Mouse (Mus musculus): ENCODE results near the gene Rpl10a. TPM values are rescaled to one million over a fixed set of nuclear protein-coding genes. Genes with fewer than 3 reads are reported as not detected.

The Rpl10a gene
- 100 to 1,000 TPM; 322 to 334 TPM for total RNA-seq (2021)
- long read RNA-seq, experiment 1, transcript Rpl10a-203 (6 exons, 949 nt): minor isoform, 6 of 157 reads
- long read RNA-seq, experiment 1, transcript Rpl10a-201 (6 exons, 830 nt): major isoform, 115 of 157 reads
- long read RNA-seq, experiment 1, transcript Rpl10a-206 (5 exons, 1,022 nt): minor isoform, 8 of 157 reads
- long read RNA-seq, experiment 1, partial matches to known transcripts: 7 of 157 reads
- long read RNA-seq, experiment 1, other reads (novel, unspliced or antisense): 12 of 157 reads
- long read RNA-seq, experiment 2, transcript Rpl10a-206 (5 exons, 1,022 nt): minor isoform, 6 of 129 reads
- long read RNA-seq, experiment 2, transcript Rpl10a-201 (6 exons, 830 nt): major isoform, 103 of 129 reads
- long read RNA-seq, experiment 2, transcript Rpl10a-207 (5 exons, 901 nt): minor isoform, 6 of 129 reads
- long read RNA-seq, experiment 2, partial matches to known transcripts: 4 of 129 reads
- long read RNA-seq, experiment 2, other reads (novel, unspliced or antisense): 2 of 129 reads

GRCm38 (mm10) chr17:28328366-28328928, at the start of gene Rpl10a:
Gene Rpl10a (plus strand): TSS chr17:28328471.
- peak; percentile 97 to 98 for DNase-seq (ENCODE audit: low spot score in 2 of 2)

GRCm38 (mm10) chr17:28279236-28279635, 49.0 kb upstream of the Rpl10a start:
- DNase-seq (ENCODE audit: low spot score in 2 of 2): no peak

- DNase-seq (ENCODE audit: low spot score in 2 of 2): no peak
Measured at GRCm38 (mm10) chr17:28279780-28280422, 48.4 kb upstream of the Rpl10a start.

- no peak for DNase-seq (ENCODE audit: low spot score in 2 of 2)
Measured at GRCm38 (mm10) chr17:28280423-28280800, 47.9 kb upstream of the Rpl10a start.

- no peak for DNase-seq (ENCODE audit: low spot score in 2 of 2)
Measured at GRCm38 (mm10) chr17:28280831-28281377, 47.4 kb upstream of the Rpl10a start.

GRCm38 (mm10) chr17:28281866-28282441, 46.3 kb upstream of the Rpl10a start:
- no peak for DNase-seq (ENCODE audit: low spot score in 2 of 2)

GRCm38 (mm10) chr17:28283199-28283598, 45.1 kb upstream of the Rpl10a start:
- DNase-seq (ENCODE audit: low spot score in 2 of 2): no peak

GRCm38 (mm10) chr17:28286133-28286532, 42.1 kb upstream of the Rpl10a start:
- DNase-seq (ENCODE audit: low spot score in 2 of 2): no peak

GRCm38 (mm10) chr17:28286964-28287363, 41.3 kb upstream of the Rpl10a start:
- DNase-seq (ENCODE audit: low spot score in 2 of 2): no peak

- no peak for DNase-seq (ENCODE audit: low spot score in 2 of 2)
Measured at GRCm38 (mm10) chr17:28287578-28287977, 40.7 kb upstream of the Rpl10a start.

GRCm38 (mm10) chr17:28287980-28288379, 40.3 kb upstream of the Rpl10a start:
- no peak for DNase-seq (ENCODE audit: low spot score in 2 of 2)

- DNase-seq (ENCODE audit: low spot score in 2 of 2): peak in 1 of 2 experiments; percentile 29
Measured at GRCm38 (mm10) chr17:28290262-28290661, 38.0 kb upstream of the Rpl10a start.

- no peak for DNase-seq (ENCODE audit: low spot score in 2 of 2)
Measured at GRCm38 (mm10) chr17:28290671-28291070, 37.6 kb upstream of the Rpl10a start.

GRCm38 (mm10) chr17:28291346-28291745, 36.9 kb upstream of the Rpl10a start:
- DNase-seq (ENCODE audit: low spot score in 2 of 2): no peak

- no peak for DNase-seq (ENCODE audit: low spot score in 2 of 2)
Measured at GRCm38 (mm10) chr17:28293716-28294115, 34.6 kb upstream of the Rpl10a start.

GRCm38 (mm10) chr17:28294449-28295333, 33.6 kb upstream of the Rpl10a start:
- no peak for DNase-seq (ENCODE audit: low spot score in 2 of 2)

GRCm38 (mm10) chr17:28298888-28299287, 29.4 kb upstream of the Rpl10a start:
- no peak for DNase-seq (ENCODE audit: low spot score in 2 of 2)

GRCm38 (mm10) chr17:28299669-28300320, 28.5 kb upstream of the Rpl10a start:
- DNase-seq (ENCODE audit: low spot score in 2 of 2): no peak

- DNase-seq (ENCODE audit: low spot score in 2 of 2): no peak
Measured at GRCm38 (mm10) chr17:28300323-28300722, 27.9 kb upstream of the Rpl10a start.

- DNase-seq (ENCODE audit: low spot score in 2 of 2): no peak
Measured at GRCm38 (mm10) chr17:28300850-28301249, 27.4 kb upstream of the Rpl10a start.
